ENCODE assay signal across 9 mouse cellular contexts in genomic region chr4:143380716-143381004, GRCm38 (mm10). TPM values are rescaled to one million over a fixed set of nuclear protein-coding genes. Genes with fewer than 3 reads are reported as not detected.
DNase-seq lines count a peak whose midpoint lies in the region; ATAC-seq and TF ChIP-seq lines count a peak whose summit lies in the region.
"Had no signal": no experiment of that assay in that cellular context is flagged by ENCODE, and none has a peak within 500 bp of the region (broad histone marks: within the 10 kb centered on the region; RNA-seq: fewer than 3 reads in every experiment).

No protein-coding gene starts in this region.

- H3K36me3 ChIP-seq in hindbrain, embryonic 14.5 days (replicated peaks; ENCODE audit: control insufficient read depth, insufficient read depth), result no peaks in the 10 kb centered on the region
- H3K36me3 ChIP-seq in hindbrain, embryonic 13.5 days, result no peaks in the 10 kb centered on the region
- no peaks in the 10 kb centered on the region for H3K36me3 ChIP-seq in neural tube, embryonic 13.5 days

- DNase-seq in hindbrain, embryonic 14.5 days (ENCODE audit: low spot score), result peak; percentile 79
- DNase-seq in spleen, postnatal 10 days (ENCODE audit: low spot score in 2 of 2), result peak; percentile 7 to 54
- DNase-seq in spleen, postnatal 36 days (ENCODE audit: low spot score in 2 of 2), result no peak
- peak; percentile 35 for DNase-seq in forelimb bud, embryonic 11.5 days (ENCODE audit: low read depth, low spot score)

- peak; percentile 31; the same call in 1 of the 2 replicates for TF ChIP-seq CTCF in bone marrow macrophage, adult 2 months (IDR thresholded peaks at IDR 0.05; ENCODE audit: low read depth, low read length)

- no peak overlapping the region for H3K4me2 ChIP-seq in hindbrain, embryonic 14.5 days (replicated peaks)
- no peak overlapping the region for H3K4me2 ChIP-seq in hindbrain, embryonic 13.5 days
- peak overlapping the region; percentile 42; the same call in 1 of the 2 replicates for H3K4me2 ChIP-seq in neural tube, embryonic 13.5 days

- WGBS in hindbrain, embryonic 14.5 days, result 3% methylated on average over 5 of the region's 5 CpGs
- 1% methylated on average over 5 of the region's 5 CpGs for WGBS in hindbrain, embryonic 13.5 days
- WGBS in neural tube, embryonic 13.5 days, result 3% methylated on average over 5 of the region's 5 CpGs

- H3K4me1 ChIP-seq in hindbrain, embryonic 14.5 days (replicated peaks; ENCODE audit: control insufficient read depth, insufficient read depth, low read length), result peaks cover 15% of the 10 kb centered on the region
- peaks cover 18% of the 10 kb centered on the region for H3K4me1 ChIP-seq in hindbrain, embryonic 13.5 days (replicated peaks)
- H3K4me1 ChIP-seq in bone marrow macrophage, adult 2 months (ENCODE audit: control insufficient read depth, insufficient read depth, low read length), result no peaks in the 10 kb centered on the region
- H3K4me1 ChIP-seq in neural tube, embryonic 13.5 days (replicated peaks), result peaks cover 16% of the 10 kb centered on the region

- no peaks in the 10 kb centered on the region for H3K9me3 ChIP-seq in hindbrain, embryonic 14.5 days (ENCODE audit: control insufficient read depth, low read length)
- no peaks in the 10 kb centered on the region for H3K9me3 ChIP-seq in hindbrain, embryonic 13.5 days
- no peaks in the 10 kb centered on the region for H3K9me3 ChIP-seq in neural tube, embryonic 13.5 days

- H3K9ac ChIP-seq in hindbrain, embryonic 14.5 days, result no peak overlapping the region
- no peak overlapping the region for H3K9ac ChIP-seq in hindbrain, embryonic 13.5 days
- H3K9ac ChIP-seq in neural tube, embryonic 13.5 days, result no peak overlapping the region

- TF ChIP-seq POLR2A in bone marrow macrophage, adult 2 months (IDR thresholded peaks at IDR 0.05; ENCODE audit: borderline replicate concordance, low read depth, low read length), result no peak

- ATAC-seq in hindbrain, embryonic 14.5 days (ENCODE audit: low FRiP score), result no peak
- no peak for ATAC-seq in hindbrain, embryonic 13.5 days (ENCODE audit: low FRiP score)
- no peak for ATAC-seq in neural tube, embryonic 13.5 days (ENCODE audit: low read depth)
- no peak for ATAC-seq in megakaryocyte-erythroid progenitor cell, adult 5-6 weeks (replicated peaks; ENCODE audit: low FRiP score, low TSS enrichment, poor library complexity, severe bottlenecking)

- no peaks in the 10 kb centered on the region for H3K27me3 ChIP-seq in hindbrain, embryonic 14.5 days (ENCODE audit: control insufficient read depth, insufficient read depth, low read length)
- H3K27me3 ChIP-seq in hindbrain, embryonic 13.5 days, result peaks cover 4% of the 10 kb centered on the region; the same call in 1 of the 2 replicates
- H3K27me3 ChIP-seq in neural tube, embryonic 13.5 days, result no peaks in the 10 kb centered on the region

- no peak overlapping the region for H3K27ac ChIP-seq in hindbrain, embryonic 14.5 days
- H3K27ac ChIP-seq in hindbrain, embryonic 13.5 days, result no peak overlapping the region
- H3K27ac ChIP-seq in bone marrow macrophage, adult 2 months (ENCODE audit: insufficient read depth, low read depth, low read length), result no peak overlapping the region
- H3K27ac ChIP-seq in neural tube, embryonic 13.5 days (replicated peaks), result 0 out of 2 replicates have a peak overlapping the region, but pooled peaks have one; percentile 59

- H3K4me3 ChIP-seq in hindbrain, embryonic 14.5 days (replicated peaks; ENCODE audit: low read length), result no peak overlapping the region
- no peak overlapping the region for H3K4me3 ChIP-seq in hindbrain, embryonic 13.5 days
- H3K4me3 ChIP-seq in bone marrow macrophage, adult 2 months (ENCODE audit: insufficient read depth, low read length), result no peak overlapping the region
- no peak overlapping the region for H3K4me3 ChIP-seq in neural tube, embryonic 13.5 days

RNA-seq across cellular contexts. Expression of gene Pramel1, which starts 13.6 kb away (rescaled TPM):
- not detected in 2 replicates for polyA plus RNA-seq in hindbrain, embryonic 14.5 days (2014; fragmentation: Nextera tagmentation; extraction: Ambion mirVana)
- not detected in 2 replicates for polyA plus RNA-seq in hindbrain, embryonic 13.5 days (2015; fragmentation: Nextera tagmentation; extraction: Ambion mirVana)
- polyA plus RNA-seq in bone marrow macrophage, adult 2 months (2012; ENCODE audit: insufficient read depth, insufficient read length, missing spikeins), result not detected in 2 replicates
- polyA plus RNA-seq in neural tube, embryonic 13.5 days (2015; fragmentation: Nextera tagmentation; extraction: Ambion mirVana), result not detected in 2 replicates
- not detected in 2 replicates for total RNA-seq in megakaryocyte-erythroid progenitor cell, adult 5-6 weeks (2014; fragmentation: Nextera tagmentation)
- not detected in 2 replicates for total RNA-seq in megakaryocyte-erythroid progenitor cell, adult 5-6 weeks (2017)
- total RNA-seq: layer of hippocampus, postnatal 14 days had no signal

RNA-seq across cellular contexts. Expression of gene Lrrc38, which starts 31.1 kb away (rescaled TPM):
- 0.40 and 0.51 TPM in 2 replicates for polyA plus RNA-seq in hindbrain, embryonic 14.5 days (2014; fragmentation: Nextera tagmentation; extraction: Ambion mirVana)
- 0.22 TPM in 2 replicates for polyA plus RNA-seq in hindbrain, embryonic 13.5 days (2015; fragmentation: Nextera tagmentation; extraction: Ambion mirVana)
- not detected in 2 replicates for polyA plus RNA-seq in bone marrow macrophage, adult 2 months (2012; ENCODE audit: insufficient read depth, insufficient read length, missing spikeins)
- polyA plus RNA-seq in neural tube, embryonic 13.5 days (2015; fragmentation: Nextera tagmentation; extraction: Ambion mirVana), result 0.27 and 0.33 TPM in 2 replicates
- total RNA-seq in megakaryocyte-erythroid progenitor cell, adult 5-6 weeks (2014; fragmentation: Nextera tagmentation), result not detected in 2 replicates
- not detected in 2 replicates for total RNA-seq in megakaryocyte-erythroid progenitor cell, adult 5-6 weeks (2017)

RNA-seq across cellular contexts. Expression of gene Pramef8, which starts 31.6 kb away (rescaled TPM):
- polyA plus RNA-seq in hindbrain, embryonic 14.5 days (2014; fragmentation: Nextera tagmentation; extraction: Ambion mirVana), result 16.7 and 18.3 TPM in 2 replicates
- 23.5 and 26.6 TPM in 2 replicates for polyA plus RNA-seq in hindbrain, embryonic 13.5 days (2015; fragmentation: Nextera tagmentation; extraction: Ambion mirVana)
- 16.2 and 17.1 TPM in 2 replicates for polyA plus RNA-seq in bone marrow macrophage, adult 2 months (2012; ENCODE audit: insufficient read depth, insufficient read length, missing spikeins)
- polyA plus RNA-seq in neural tube, embryonic 13.5 days (2015; fragmentation: Nextera tagmentation; extraction: Ambion mirVana), result 21.7 and 22.2 TPM in 2 replicates
- total RNA-seq in megakaryocyte-erythroid progenitor cell, adult 5-6 weeks (2014; fragmentation: Nextera tagmentation), result 4.7 and 8.8 TPM in 2 replicates
- 8.6 and 29.3 TPM in 2 replicates for total RNA-seq in megakaryocyte-erythroid progenitor cell, adult 5-6 weeks (2017)

Comparison
In these comparisons a context has a peak if more than half of its experiments do, and no peak if none do; other contexts are left out.
1. DNase-seq: peak in hindbrain, embryonic 14.5 days (single experiment), spleen, postnatal 10 days (2 of 2) and forelimb bud, embryonic 11.5 days (single experiment); none in spleen, postnatal 36 days (0 of 2).